Mouse (Mus musculus) CH12.LX (cell line): ENCODE results near the gene Zeb2.

Source experiments
- CTCF ChIP-seq, 2 experiments: IDR thresholded peaks in 1 of 2; conservative IDR thresholded peaks in 1 of 2; 2 replicates each; pipeline ENCODE4 v1.5.1; 2011 to 2012; ENCODE audit warnings: low read depth in 2 of 2, low read length in 2 of 2, improper control_type of control experiment in 1 of 2, inconsistent platforms in 1 of 2, mild to moderate bottlenecking in 1 of 2, moderate library complexity in 1 of 2
- EP300 ChIP-seq: IDR thresholded peaks from 2 replicates; pipeline ENCODE4 v1.6.1; 2011; ENCODE audit warnings: low read length, improper control_type of control experiment
- JUND ChIP-seq: conservative IDR thresholded peaks from 2 replicates; pipeline ENCODE4 v1.6.1; 2011; ENCODE audit warnings: low read depth, low read length, improper control_type of control experiment
- POLR2A ChIP-seq: IDR thresholded peaks from 2 replicates; pipeline ENCODE4 v1.6.1; 2011; ENCODE audit warnings: low read depth, mild to moderate bottlenecking, improper control_type of control experiment, low read length
- POLR2AphosphoS2 ChIP-seq: IDR thresholded peaks from 2 replicates; pipeline ENCODE4 v1.6.1; 2011; ENCODE audit warnings: low read depth, low read length, improper control_type of control experiment
- TBP ChIP-seq: conservative IDR thresholded peaks from 2 replicates; pipeline ENCODE4 v1.6.1; 2011; ENCODE audit warnings: low read depth, low read length, improper control_type of control experiment

DNA sequence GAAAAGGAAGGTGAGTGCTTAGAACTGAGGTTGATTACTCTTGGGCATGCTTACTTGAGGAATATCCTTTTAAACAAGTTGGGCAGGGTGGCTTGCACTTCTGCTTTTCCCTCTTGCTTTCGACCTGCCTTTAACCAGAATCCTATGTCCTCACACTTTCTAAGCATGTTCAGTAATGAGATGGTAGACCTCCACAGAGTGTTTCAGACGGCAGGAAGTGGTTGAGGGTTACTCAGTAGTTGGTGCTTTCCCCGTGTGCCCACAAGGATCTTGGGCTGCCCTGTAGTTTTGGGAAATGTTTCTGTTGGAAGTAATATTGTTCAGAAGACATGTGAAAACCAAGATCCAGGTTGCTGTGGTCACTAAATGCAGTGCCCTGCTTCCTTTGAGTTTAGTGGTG, 135.5 kb downstream of the Zeb2 start:
- TF ChIP-seq CTCF (conservative IDR thresholded peaks at IDR 0.05 in 1 of 2, IDR thresholded peaks at IDR 0.05 in 1 of 2; ENCODE audit: low read depth in 2 of 2, low read length in 2 of 2) (no peak), POLR2AphosphoS2 (no peak), TBP (no peak), JUND (no peak), EP300 (no peak), POLR2A (no peak)
